Comparison of ENCODE assay signal across 9 mouse cellular contexts in genomic region chr11:60338291-60338690, GRCm38 (mm10). TPM values are rescaled to one million over a fixed set of nuclear protein-coding genes. Genes with fewer than 3 reads are reported as not detected.
DNase-seq lines count a peak whose midpoint lies in the region; ATAC-seq and TF ChIP-seq lines count a peak whose summit lies in the region.
"Had no signal": no experiment of that assay in that cellular context is flagged by ENCODE, and none has a peak within 500 bp of the region (broad histone marks: within the 10 kb centered on the region; RNA-seq: fewer than 3 reads in every experiment).

No protein-coding gene starts in this region.

- no peak overlapping the region for H3K4me3 ChIP-seq in left cerebral cortex, adult 2 months
- no peak overlapping the region for H3K4me3 ChIP-seq in bone marrow, adult 2 months (replicated peaks; ENCODE audit: control insufficient read depth, low read depth, low read length)
- H3K4me3 ChIP-seq: midbrain, embryonic 12.5 days had no signal

- intact Hi-C loops in left cerebral cortex, adult 2 months (cut with DNase I), result loop anchor here (5.0 kb wide), 1 partner anchor 86 kb away; no protein-coding TSS in a partner anchor
- intact Hi-C loops in left cerebral cortex, postnatal 10 days (cut with DNase I), result no loop called here

- 0 out of 2 replicates have a peak, but pooled peaks have one; percentile 40 for ATAC-seq in granulocyte monocyte progenitor cell, adult 5-6 weeks (replicated peaks; ENCODE audit: poor library complexity, severe bottlenecking)

- H3K27ac ChIP-seq in left cerebral cortex, adult 2 months, result no peak overlapping the region
- no peak overlapping the region for H3K27ac ChIP-seq in bone marrow, adult 2 months (ENCODE audit: control insufficient read depth, insufficient read depth, low read depth, low read length, poor library complexity)
- H3K27ac ChIP-seq: midbrain, embryonic 12.5 days had no signal

- H3K4me1 ChIP-seq in bone marrow, adult 2 months (ENCODE audit: control insufficient read depth, insufficient read depth, low read length), result no peaks in the 10 kb centered on the region; the same call in 1 of the 2 replicates
- H3K4me1 ChIP-seq: midbrain, embryonic 12.5 days had no signal

- peak; percentile 59 for TF ChIP-seq CTCF in left cerebral cortex, adult 2 months (IDR thresholded peaks at IDR 0.05)
- peak; percentile 62 for TF ChIP-seq CTCF in bone marrow, adult 2 months (IDR thresholded peaks at IDR 0.05; ENCODE audit: control insufficient read depth, insufficient read depth, low read length)

- WGBS in bone marrow, adult 2 months, result 80% methylated on average over 4 of the region's 4 CpGs

- TF ChIP-seq POLR2A in bone marrow, adult 2 months (IDR thresholded peaks at IDR 0.05; ENCODE audit: borderline replicate concordance, control insufficient read depth, low read depth, low read length), result no peak

- peak; percentile 49 to 79 for DNase-seq in adrenal gland, adult (ENCODE audit: inconsistent age in 2 of 2, low spot score in 1 of 2)
- DNase-seq in adrenal gland, postnatal 4 days (ENCODE audit: low spot score in 2 of 2), result no peak
- peak in 1 of 2 experiments; percentile 46 for DNase-seq in left cerebral cortex, adult 2 months (ENCODE audit: extremely low spot score in 1 of 2, low spot score in 2 of 2)
- DNase-seq in left cerebral cortex, postnatal 10 days (ENCODE audit: extremely low spot score in 1 of 2, low spot score in 2 of 2), result no peak
- peak; percentile 16 to 48 for DNase-seq in natural killer cell, adult 2 months (ENCODE audit: low spot score in 2 of 2)
- DNase-seq in urinary bladder, postnatal 36 days (ENCODE audit: low spot score in 2 of 2), result no peak

RNA-seq across cellular contexts. Expression of gene Tom1l2, which starts 14.4 kb away (rescaled TPM):
- total RNA-seq in adrenal gland, postnatal 4 days (2021), result 10 to 100 TPM; 54.0 to 55.9 TPM
- total RNA-seq in left cerebral cortex, adult 2 months (2021), result 100 to 1,000 TPM; 216 to 221 TPM
- 100 to 1,000 TPM; 132 to 133 TPM for total RNA-seq in left cerebral cortex, postnatal 10 days (2021)
- 5.5 and 14.1 TPM in 2 replicates for polyA plus RNA-seq in bone marrow, adult 2 months (2011; ENCODE audit: insufficient read depth, insufficient read length, low replicate concordance, missing spikeins)
- 14.1 and 16.8 TPM in 2 replicates for total RNA-seq in granulocyte monocyte progenitor cell, adult 5-6 weeks (2014; fragmentation: Nextera tagmentation)
- total RNA-seq in granulocyte monocyte progenitor cell, adult 5-6 weeks (2017), result 3.3 and 5.0 TPM in 2 replicates

RNA-seq across cellular contexts. Expression of gene Drc3, which starts 14.8 kb away (rescaled TPM):
- 1 to 10 TPM; 1.8 to 2.6 TPM for total RNA-seq in adrenal gland, postnatal 4 days (2021)
- total RNA-seq in left cerebral cortex, adult 2 months (2021), result 10 to 100 TPM; 11.7 to 12.5 TPM
- total RNA-seq in left cerebral cortex, postnatal 10 days (2021), result 1 to 10 TPM; 5.2 to 7.3 TPM
- not detected in 2 replicates for polyA plus RNA-seq in bone marrow, adult 2 months (2011; ENCODE audit: insufficient read depth, insufficient read length, low replicate concordance, missing spikeins)
- total RNA-seq in granulocyte monocyte progenitor cell, adult 5-6 weeks (2014; fragmentation: Nextera tagmentation), result 1.8 TPM in 1 of 2 replicates, not detected in the other
- 0.52 and 1.2 TPM in 2 replicates for total RNA-seq in granulocyte monocyte progenitor cell, adult 5-6 weeks (2017)

Comparison
In these comparisons a context has a peak if more than half of its experiments do, and no peak if none do; other contexts are left out.
1. DNase-seq: peak in adrenal gland, adult (2 of 2) and natural killer cell, adult 2 months (2 of 2); none in adrenal gland, postnatal 4 days (0 of 2), left cerebral cortex, postnatal 10 days (0 of 2) and urinary bladder, postnatal 36 days (0 of 2).